8 mouse cellular contexts compared by ENCODE assay signal in the genomic region with DNA sequence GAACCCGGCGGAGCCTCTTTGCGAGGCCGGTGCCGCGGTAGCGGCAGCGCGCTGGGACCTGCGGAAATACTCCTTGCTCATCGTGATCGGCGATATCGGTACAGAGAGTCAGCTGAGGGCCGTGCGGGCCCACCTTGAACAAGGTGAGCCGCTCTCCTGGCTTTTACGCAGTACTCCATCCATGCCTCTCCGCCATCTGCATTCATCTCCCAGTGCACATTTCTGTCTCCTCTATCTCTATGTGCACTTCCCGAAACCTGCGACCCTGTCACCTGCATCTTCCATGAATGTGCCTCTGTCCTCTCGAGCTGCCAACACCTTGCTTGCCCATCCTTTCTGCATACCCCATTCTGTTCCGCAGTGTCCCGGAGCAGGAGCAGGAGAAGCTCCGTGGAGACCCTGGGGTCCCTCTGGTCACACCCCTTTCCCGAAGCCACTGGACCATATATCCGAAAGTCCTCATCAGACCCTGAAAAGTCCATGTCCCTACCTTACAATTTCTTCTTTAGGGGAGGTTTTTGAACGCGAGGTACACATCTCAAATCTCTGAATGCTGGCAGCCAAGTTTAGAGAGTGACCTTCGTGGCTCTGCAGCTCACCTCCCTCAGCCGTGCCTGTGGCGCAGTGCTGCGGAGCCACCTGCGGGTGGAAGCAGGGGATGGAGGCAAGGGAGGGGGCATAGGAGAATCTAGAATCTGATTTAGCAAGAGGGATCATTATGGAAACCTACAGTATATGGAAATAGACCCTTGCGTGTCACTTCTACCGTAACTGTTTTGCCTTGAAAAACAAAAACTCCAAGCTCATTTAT. TPM values are rescaled to one million over a fixed set of nuclear protein-coding genes. Genes with fewer than 3 reads are reported as not detected.
DNase-seq lines count a peak whose midpoint lies in the region; ATAC-seq and TF ChIP-seq lines count a peak whose summit lies in the region.

No protein-coding gene starts in this region.

- TF ChIP-seq POLR2A in embryonic fibroblast, embryonic 13.5 days (IDR thresholded peaks at IDR 0.05; ENCODE audit: low read depth, low read length), result no peak
- no peak for TF ChIP-seq POLR2A in limb, embryonic 14.5 days (IDR thresholded peaks at IDR 0.05; ENCODE audit: borderline replicate concordance, extremely low read depth, insufficient read depth, insufficient read length)

- H3K4me2 ChIP-seq in kidney, embryonic 16.5 days (replicated peaks; ENCODE audit: low read depth, low read length), result peak overlapping the region; percentile 96
- peak overlapping the region; percentile 76 for H3K4me2 ChIP-seq in limb, embryonic 14.5 days (replicated peaks; ENCODE audit: low read depth, low read length, severe bottlenecking)
- peak overlapping the region; percentile 83 for H3K4me2 ChIP-seq in stomach, postnatal 0 days (replicated peaks; ENCODE audit: low read depth)

- TF ChIP-seq CTCF in embryonic fibroblast, embryonic 13.5 days (IDR thresholded peaks at IDR 0.05; ENCODE audit: borderline replicate concordance, insufficient read depth, low read length), result peak; percentile 27; the same call in 1 of the 2 replicates
- peak; percentile 55 for TF ChIP-seq CTCF in stomach, postnatal 0 days (IDR thresholded peaks at IDR 0.05; ENCODE audit: low read depth)

- TF ChIP-seq EP300 in stomach, postnatal 0 days (optimal IDR thresholded peaks at IDR 0.05), result no peak

- WGBS in kidney, embryonic 16.5 days, result 4% methylated on average over 36 of the region's 36 CpGs
- WGBS in limb, embryonic 14.5 days, result 5% methylated on average over 35 of the region's 36 CpGs
- WGBS in stomach, postnatal 0 days, result 5% methylated on average over 36 of the region's 36 CpGs

- H3K4me1 ChIP-seq in kidney, embryonic 16.5 days (ENCODE audit: insufficient read depth, low read length), result peaks cover 20% of the 10 kb centered on the region
- peaks cover 5% of the 10 kb centered on the region; the same call in 1 of the 2 replicates for H3K4me1 ChIP-seq in embryonic fibroblast, embryonic 13.5 days (ENCODE audit: control insufficient read depth, insufficient read depth, low read length)
- peaks cover 12% of the 10 kb centered on the region for H3K4me1 ChIP-seq in limb, embryonic 14.5 days (ENCODE audit: control insufficient read depth, insufficient read depth, low read length)
- peaks cover 7% of the 10 kb centered on the region; the same call in 1 of the 2 replicates for H3K4me1 ChIP-seq in stomach, postnatal 0 days (replicated peaks; ENCODE audit: control insufficient read depth, insufficient read depth)

- H3K36me3 ChIP-seq in kidney, embryonic 16.5 days (ENCODE audit: insufficient read depth, low read length), result no peaks in the 10 kb centered on the region
- H3K36me3 ChIP-seq in limb, embryonic 14.5 days (ENCODE audit: control insufficient read depth, insufficient read depth, low read length), result no peaks in the 10 kb centered on the region
- H3K36me3 ChIP-seq in stomach, postnatal 0 days (ENCODE audit: control insufficient read depth, insufficient read depth, low read length), result no peaks in the 10 kb centered on the region

- H3K4me3 ChIP-seq in kidney, embryonic 16.5 days (ENCODE audit: low read length), result peak overlapping the region; percentile 63
- peak overlapping the region; percentile 43 for H3K4me3 ChIP-seq in embryonic fibroblast, embryonic 13.5 days (ENCODE audit: insufficient read depth, low read length)
- peak overlapping the region; percentile 48 for H3K4me3 ChIP-seq in limb, embryonic 14.5 days (replicated peaks; ENCODE audit: low read length)
- peak overlapping the region; percentile 43 for H3K4me3 ChIP-seq in stomach, postnatal 0 days (ENCODE audit: low read depth, low read length)

- H3K27me3 ChIP-seq in kidney, embryonic 16.5 days (ENCODE audit: insufficient read depth, low read length), result peaks cover 18% of the 10 kb centered on the region
- H3K27me3 ChIP-seq in limb, embryonic 14.5 days (ENCODE audit: control insufficient read depth, insufficient read depth, low read length), result peaks cover 8% of the 10 kb centered on the region; the same call in 1 of the 2 replicates
- H3K27me3 ChIP-seq in stomach, postnatal 0 days (ENCODE audit: control insufficient read depth, insufficient read depth, low read length), result no peaks in the 10 kb centered on the region

- no peak for DNase-seq in kidney, postnatal 10 days
- peak; percentile 27 for DNase-seq in R1 (ENCODE audit: low read depth, low spot score)
- no peak for DNase-seq in limb, embryonic 14.5 days (ENCODE audit: low spot score)
- no peak for DNase-seq in stomach, postnatal 0 days (ENCODE audit: low spot score)
- DNase-seq in left cerebral cortex, adult 9 months (ENCODE audit: low spot score in 2 of 2), result no peak
- no peak for DNase-seq in layer of hippocampus, adult 9-11 months

- ATAC-seq in kidney, embryonic 16.5 days (ENCODE audit: low FRiP score, low TSS enrichment), result peak; percentile 46
- ATAC-seq in limb, embryonic 14.5 days (ENCODE audit: low FRiP score, low read depth), result peak; percentile 39; the same call in 1 of the 2 replicates
- no peak; the same call in 1 of the 2 replicates for ATAC-seq in stomach, postnatal 0 days (ENCODE audit: low FRiP score, low TSS enrichment)

- no peak overlapping the region for H3K27ac ChIP-seq in kidney, embryonic 16.5 days (ENCODE audit: low read length)
- H3K27ac ChIP-seq in embryonic fibroblast, embryonic 13.5 days (ENCODE audit: insufficient read depth, low read length), result no peak overlapping the region
- no peak overlapping the region for H3K27ac ChIP-seq in limb, embryonic 14.5 days (replicated peaks; ENCODE audit: low read depth, low read length)
- H3K27ac ChIP-seq in stomach, postnatal 0 days (replicated peaks), result no peak overlapping the region

- H3K9ac ChIP-seq in kidney, embryonic 16.5 days (replicated peaks; ENCODE audit: low read length), result peak overlapping the region; percentile 58
- H3K9ac ChIP-seq in limb, embryonic 14.5 days (ENCODE audit: low read depth, low read length, severe bottlenecking), result 0 out of 2 replicates have a peak overlapping the region, but pooled peaks have one; percentile 1
- H3K9ac ChIP-seq in stomach, postnatal 0 days (ENCODE audit: low read length), result no peak overlapping the region

- no peaks in the 10 kb centered on the region for H3K9me3 ChIP-seq in kidney, embryonic 16.5 days (ENCODE audit: low read length)
- no peaks in the 10 kb centered on the region for H3K9me3 ChIP-seq in limb, embryonic 14.5 days (ENCODE audit: control insufficient read depth, low read length)
- no peaks in the 10 kb centered on the region for H3K9me3 ChIP-seq in stomach, postnatal 0 days (ENCODE audit: control insufficient read depth, low read length)

RNA-seq across cellular contexts. Expression of gene Map1a, which starts 0.5 kb away (rescaled TPM):
- polyA plus RNA-seq in kidney, embryonic 16.5 days (2015; fragmentation: Nextera tagmentation; extraction: Ambion mirVana), result 2.5 and 3.2 TPM in 2 replicates
- 61.1 and 75.0 TPM in 2 replicates for polyA plus RNA-seq in embryonic fibroblast, embryonic 13.5 days (2011; ENCODE audit: insufficient read length, low read depth, missing spikeins)
- 7.1 and 7.6 TPM in 2 replicates for polyA plus RNA-seq in limb, embryonic 14.5 days (2012; rRNA removed)
- polyA plus RNA-seq in limb, embryonic 14.5 days (2014; fragmentation: Nextera tagmentation; extraction: Ambion mirVana), result 7.8 and 9.3 TPM in 2 replicates
- 1.3 and 2.1 TPM in 2 replicates for polyA plus RNA-seq in stomach, postnatal 0 days (2015; fragmentation: Nextera tagmentation; extraction: Ambion mirVana)

RNA-seq across cellular contexts. Expression of gene Trp53bp1, which starts 18.7 kb away (rescaled TPM):
- polyA plus RNA-seq in kidney, embryonic 16.5 days (2015; fragmentation: Nextera tagmentation; extraction: Ambion mirVana), result 64.0 and 71.5 TPM in 2 replicates
- polyA plus RNA-seq in embryonic fibroblast, embryonic 13.5 days (2011; ENCODE audit: insufficient read length, low read depth, missing spikeins), result 54.5 and 61.5 TPM in 2 replicates
- polyA plus RNA-seq in limb, embryonic 14.5 days (2012; rRNA removed), result 67.7 and 75.6 TPM in 2 replicates
- polyA plus RNA-seq in limb, embryonic 14.5 days (2014; fragmentation: Nextera tagmentation; extraction: Ambion mirVana), result 51.2 and 67.2 TPM in 2 replicates
- 9.6 and 10.6 TPM in 2 replicates for polyA plus RNA-seq in stomach, postnatal 0 days (2015; fragmentation: Nextera tagmentation; extraction: Ambion mirVana)
